Mouse (Mus musculus) testis, adult 2 months (tissue): ENCODE measurements at regions not wholly inside any gene's neighbourhood (a gene's known extent, or its start where the extent isn't known, plus 50 kb on each side); places are given as distances from the start of the nearest gene placed in this dataset.

ENCODE experiments used
- H3K27ac ChIP-seq: fragments of 200-500 bp; 2 replicates; pipeline ENCODE4 v1.5.1; 2012; ENCODE audit warnings: low read depth, low read length; ENCODE audit not compliant: control insufficient read depth, insufficient read depth
- H3K27me3 ChIP-seq: fragments of 200-500 bp; 2 replicates; pipeline ENCODE4 v1.6.1; 2012; ENCODE audit warnings: mild to moderate bottlenecking, low read length, moderate library complexity; ENCODE audit not compliant: control insufficient read depth, insufficient read depth
- H3K36me3 ChIP-seq: fragments of 200-500 bp; 2 replicates; pipeline ENCODE4 v1.6.1; 2012; ENCODE audit warnings: mild to moderate bottlenecking, low read length; ENCODE audit not compliant: control insufficient read depth, insufficient read depth
- H3K4me1 ChIP-seq: fragments of 200-500 bp; 2 replicates; pipeline ENCODE4 v1.6.1; 2012; ENCODE audit warnings: low read length; ENCODE audit not compliant: control insufficient read depth, insufficient read depth
- H3K4me3 ChIP-seq: fragments of 200-500 bp; 2 replicates; pipeline ENCODE4 v1.5.1; 2012; ENCODE audit warnings: low read depth, mild to moderate bottlenecking, low read length, moderate library complexity, mixed read lengths; ENCODE audit not compliant: control insufficient read depth
- CTCF ChIP-seq: fragments of 200-500 bp; IDR thresholded peaks from 2 replicates; pipeline ENCODE4 v1.5.1; 2012; ENCODE audit warnings: low read depth, mild to moderate bottlenecking, inconsistent platforms, low read length, moderate library complexity; ENCODE audit not compliant: control insufficient read depth, insufficient read depth, insufficient replicate concordance
- POLR2A ChIP-seq: fragments of 200-500 bp; IDR thresholded peaks from 2 replicates; pipeline ENCODE4 v1.6.1; 2012; ENCODE audit warnings: low read depth, mild to moderate bottlenecking, inconsistent platforms, low read length, moderate library complexity; ENCODE audit not compliant: control insufficient read depth

GRCm38 (mm10) chr19:56220724-56221407, 66.1 kb upstream of the Habp2 start:
- Histone ChIP-seq H3K4me1 (no peaks in the 10 kb centered on the region; the same call in 1 of the 2 replicates), H3K4me3 (no peak overlapping the region), H3K27me3 (no peaks in the 10 kb centered on the region), H3K27ac (no peak overlapping the region), H3K36me3 (no peaks in the 10 kb centered on the region)
- TF ChIP-seq CTCF = no peak
- TF ChIP-seq POLR2A = no peak

GRCm38 (mm10) chr19:56222496-56222895, 64.4 kb upstream of the Habp2 start:
- Histone ChIP-seq H3K4me1 (no peaks in the 10 kb centered on the region; the same call in 1 of the 2 replicates), H3K27me3 (no peaks in the 10 kb centered on the region)
- TF ChIP-seq POLR2A (no peak), CTCF (no peak)

GRCm38 (mm10) chr19:56225039-56225438, 61.9 kb upstream of the Habp2 start:
- no peaks in the 10 kb centered on the region; the same call in 1 of the 2 replicates for H3K4me1 ChIP-seq
- no peaks in the 10 kb centered on the region for H3K36me3 ChIP-seq
- H3K4me3 ChIP-seq = no peak overlapping the region
- H3K27me3 ChIP-seq = no peaks in the 10 kb centered on the region
- no peak overlapping the region for H3K27ac ChIP-seq
- TF ChIP-seq CTCF (no peak), POLR2A (no peak)

More at GRCm38 (mm10) chr19:56222496-56222895, 64.4 kb upstream of the Habp2 start:
- Histone ChIP-seq H3K27ac (no peak overlapping the region), H3K36me3 (no peaks in the 10 kb centered on the region), H3K4me3 (no peak overlapping the region)

- no peaks in the 10 kb centered on the region; the same call in 1 of the 2 replicates for H3K4me1 ChIP-seq
- TF ChIP-seq CTCF (no peak), POLR2A (no peak)
- no peaks in the 10 kb centered on the region for H3K27me3 ChIP-seq
Measured at GRCm38 (mm10) chr19:56225518-56225917, 61.4 kb upstream of the Habp2 start.

GRCm38 (mm10) chr19:56228586-56228985, 58.4 kb upstream of the Habp2 start:
- TF ChIP-seq CTCF (no peak), POLR2A (no peak)
- H3K27me3 ChIP-seq = no peaks in the 10 kb centered on the region
- H3K4me3 ChIP-seq = no peak overlapping the region
- H3K4me1 ChIP-seq = peaks cover 2% of the 10 kb centered on the region
- H3K27ac ChIP-seq = no peak overlapping the region
- H3K36me3 ChIP-seq = no peaks in the 10 kb centered on the region

More at GRCm38 (mm10) chr19:56225518-56225917, 61.4 kb upstream of the Habp2 start:
- H3K36me3 ChIP-seq = no peaks in the 10 kb centered on the region
- H3K4me3 ChIP-seq = no peak overlapping the region
- H3K27ac ChIP-seq = no peak overlapping the region

GRCm38 (mm10) chr19:56231430-56231829, 55.5 kb upstream of the Habp2 start:
- Histone ChIP-seq H3K27me3 (no peaks in the 10 kb centered on the region), H3K4me1 (peaks cover 2% of the 10 kb centered on the region), H3K27ac (no peak overlapping the region), H3K36me3 (no peaks in the 10 kb centered on the region), H3K4me3 (no peak overlapping the region)
- TF ChIP-seq CTCF (no peak), POLR2A (no peak)

- TF ChIP-seq POLR2A (no peak), CTCF (no peak)
- Histone ChIP-seq H3K36me3 (no peaks in the 10 kb centered on the region), H3K27me3 (no peaks in the 10 kb centered on the region), H3K4me3 (no peak overlapping the region), H3K27ac (no peak overlapping the region), H3K4me1 (peaks cover 2% of the 10 kb centered on the region)
Measured at GRCm38 (mm10) chr19:56231849-56232248, 55.1 kb upstream of the Habp2 start.

GRCm38 (mm10) chr19:56232269-56232668, 54.7 kb upstream of the Habp2 start:
- no peak overlapping the region for H3K27ac ChIP-seq

More at GRCm38 (mm10) chr19:56232269-56232668, 54.7 kb upstream of the Habp2 start:
- TF ChIP-seq CTCF (no peak), POLR2A (no peak)
- peaks cover 2% of the 10 kb centered on the region for H3K4me1 ChIP-seq
- H3K4me3 ChIP-seq = no peak overlapping the region
- no peaks in the 10 kb centered on the region for H3K36me3 ChIP-seq
- no peaks in the 10 kb centered on the region for H3K27me3 ChIP-seq
